Mouse (Mus musculus): ENCODE measurements around the gene Wbp2.
"Not testable (repeated sequence)": the region's sequence is repeated elsewhere in the genome, so short reads cannot be mapped to it uniquely, and the experiment has no call there.

Wbp2 gene

GRCm38 (mm10) chr11:116086258-116087193, at the start of gene Wbp2:
Gene Wbp2 (minus strand): TSS chr11:116086995.
- DNase-seq (ENCODE audit: low read depth), result peak; percentile 99

- DNase-seq (ENCODE audit: low read depth), result no peak
Measured at GRCm38 (mm10) chr11:116134171-116134570, 47.4 kb upstream of the Wbp2 start.

GRCm38 (mm10) chr11:116133497-116133896, 46.7 kb upstream of the Wbp2 start:
- DNase-seq (ENCODE audit: low read depth), result no peak

GRCm38 (mm10) chr11:116132366-116133333, 45.9 kb upstream of the Wbp2 start:
- DNase-seq (ENCODE audit: low read depth), result peak; percentile 52

- no peak for DNase-seq (ENCODE audit: low read depth)
Measured at GRCm38 (mm10) chr11:116131349-116132170, 44.8 kb upstream of the Wbp2 start.

GRCm38 (mm10) chr11:116130488-116131205, 43.9 kb upstream of the Wbp2 start, which contains the start of gene Trim65:
Gene Trim65 (minus strand): TSS chr11:116131128.
- peak; percentile 96 for DNase-seq (ENCODE audit: low read depth)

- DNase-seq (ENCODE audit: low read depth), result no peak
Measured at GRCm38 (mm10) chr11:116129993-116130487, 43.2 kb upstream of the Wbp2 start.

GRCm38 (mm10) chr11:116129091-116129790, 42.4 kb upstream of the Wbp2 start:
- peak; percentile 21 for DNase-seq (ENCODE audit: low read depth)

GRCm38 (mm10) chr11:116127986-116128385, 41.2 kb upstream of the Wbp2 start:
- no peak for DNase-seq (ENCODE audit: low read depth)

GRCm38 (mm10) chr11:116127156-116127980, 40.6 kb upstream of the Wbp2 start, which contains the start of gene Trim47:
Gene Trim47 (minus strand): TSS chr11:116127210.
- no peak for DNase-seq (ENCODE audit: low read depth)

GRCm38 (mm10) chr11:116126261-116126660, 39.5 kb upstream of the Wbp2 start:
- no peak for DNase-seq (ENCODE audit: low read depth)

GRCm38 (mm10) chr11:116121731-116122245, 35.0 kb upstream of the Wbp2 start:
- not testable (repeated sequence) for DNase-seq (ENCODE audit: low read depth)

GRCm38 (mm10) chr11:116117819-116118218, 31.0 kb upstream of the Wbp2 start:
- peak; percentile 32 for DNase-seq (ENCODE audit: low read depth)

GRCm38 (mm10) chr11:116117241-116117640, 30.4 kb upstream of the Wbp2 start:
- no peak for DNase-seq (ENCODE audit: low read depth)

GRCm38 (mm10) chr11:116111611-116112203, 24.9 kb upstream of the Wbp2 start:
- DNase-seq (ENCODE audit: low read depth), result no peak

- DNase-seq (ENCODE audit: low read depth), result no peak
Measured at GRCm38 (mm10) chr11:116111067-116111466, 24.3 kb upstream of the Wbp2 start.

- DNase-seq (ENCODE audit: low read depth), result no peak
Measured at GRCm38 (mm10) chr11:116110540-116110939, 23.7 kb upstream of the Wbp2 start.

- no peak for DNase-seq (ENCODE audit: low read depth)
Measured at GRCm38 (mm10) chr11:116110131-116110530, 23.3 kb upstream of the Wbp2 start.

Measured in naive thymus-derived CD4-positive, alpha-beta T cell, adult 2 months (primary cell).